Mouse (Mus musculus) cerebellum, adult (tissue): Measurements from ENCODE around the gene Bcan.
A peak's percentile ranks its signal among the peaks of the same experiment; 100 is the strongest.

Experiments
- ATAC-seq: cut with Nextera tagmentation; 2 replicates; pipeline ENCODE4 v1.9.2; 2017; ENCODE audit warnings: mild to moderate bottlenecking, moderate library complexity, mixed read lengths; ENCODE audit not compliant: insufficient number of reproducible peaks, low FRiP score, low TSS enrichment

Gene Bcan

DNA sequence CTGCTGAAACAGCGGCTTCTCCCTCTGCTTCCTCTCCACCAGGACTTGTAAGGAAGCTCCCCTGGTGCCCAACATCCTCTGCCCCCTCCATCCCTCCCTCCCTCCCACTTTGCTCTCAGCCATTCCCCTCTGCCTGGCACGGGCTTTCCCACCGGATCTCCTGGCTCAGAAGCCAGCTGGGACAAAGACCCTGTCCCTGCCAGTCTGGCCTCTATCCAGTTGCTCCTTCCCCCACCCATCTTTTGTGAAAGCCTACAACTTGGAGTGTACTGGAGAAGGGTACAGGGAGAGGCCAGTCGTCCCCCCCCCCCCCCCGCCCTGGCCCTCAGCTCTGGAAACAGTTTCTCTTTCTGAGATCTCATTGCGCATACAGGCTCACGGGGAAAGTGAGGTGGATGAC, 1.3 kb downstream of the Bcan start:
- ATAC-seq, result no peak

DNA sequence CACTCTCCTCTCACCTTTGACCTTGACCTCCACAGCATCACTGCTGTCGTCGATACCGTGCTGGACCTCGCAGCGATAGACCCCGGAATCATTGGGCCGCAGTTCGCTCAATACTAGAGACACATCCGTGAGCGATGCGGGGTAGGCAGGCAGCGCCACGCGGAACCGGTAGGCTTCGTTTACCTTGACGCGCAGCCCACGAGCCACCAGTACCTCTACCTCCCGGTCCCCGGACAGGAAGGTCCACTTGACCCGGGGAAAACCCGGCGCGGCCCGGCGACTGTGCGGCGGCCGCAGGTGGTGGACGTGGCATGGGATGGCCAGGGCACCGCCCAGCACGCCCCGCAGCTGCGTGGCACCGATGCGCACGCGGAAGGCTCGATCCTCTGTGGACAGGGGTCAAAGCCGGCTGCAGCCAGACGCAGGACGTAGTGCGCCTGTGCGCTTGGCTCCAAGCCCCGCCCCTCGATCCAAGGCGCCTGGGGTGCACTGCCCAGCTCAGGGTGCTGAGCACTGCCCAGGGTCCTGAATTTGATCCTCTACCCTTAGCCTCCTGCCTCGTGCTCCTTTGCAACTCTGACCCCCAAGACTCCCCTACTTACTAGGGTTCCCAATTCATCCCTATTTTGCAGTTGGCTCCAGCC, 2.9 kb downstream of the Bcan start:
- ATAC-seq, result no peak

GRCm38 (mm10) chr3:87996401-87996800, 3.6 kb downstream of the Bcan start:
- ATAC-seq, result no peak

DNA sequence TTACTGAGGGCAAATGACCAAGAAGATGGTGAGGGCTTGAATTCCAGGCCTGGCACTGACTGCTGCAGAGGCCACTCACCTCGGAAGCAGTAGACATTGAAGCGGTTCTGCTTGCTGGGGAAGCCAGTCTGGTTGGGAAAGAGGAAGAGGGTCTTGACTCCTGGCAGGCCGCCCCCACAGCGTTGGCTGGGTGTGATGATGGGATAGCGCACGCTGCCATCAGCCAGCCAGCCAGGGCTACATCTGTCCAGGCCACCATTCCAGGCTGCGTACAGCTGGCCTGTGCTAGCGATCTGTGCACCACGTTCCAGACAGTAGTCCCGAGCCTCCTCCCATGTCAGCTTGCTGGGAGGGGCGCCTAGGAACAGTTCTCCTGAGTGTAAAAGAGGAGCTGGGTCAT, 4.7 kb downstream of the Bcan start:
- ATAC-seq, result no peak

DNA sequence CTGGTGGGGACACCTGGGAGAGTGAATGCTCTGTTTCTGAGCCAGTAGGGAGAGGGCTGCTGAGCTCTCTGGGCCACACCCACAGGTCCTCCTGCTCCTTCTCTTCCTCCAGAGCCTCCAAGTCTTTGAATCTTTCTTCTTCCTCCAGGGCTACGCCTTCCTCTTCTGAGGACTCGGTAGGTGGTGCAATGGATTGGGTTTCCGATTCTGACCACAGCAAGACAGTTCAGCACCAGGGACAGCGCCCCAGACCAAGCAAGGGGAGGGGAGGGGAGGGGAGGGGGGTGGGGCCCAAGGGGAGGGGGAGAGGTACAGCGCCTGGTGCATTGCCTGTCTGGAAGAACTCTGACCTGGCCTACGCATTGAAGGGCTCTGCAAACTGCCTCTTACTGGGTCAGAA, 6.6 kb downstream of the Bcan start:
- no peak for ATAC-seq

DNA sequence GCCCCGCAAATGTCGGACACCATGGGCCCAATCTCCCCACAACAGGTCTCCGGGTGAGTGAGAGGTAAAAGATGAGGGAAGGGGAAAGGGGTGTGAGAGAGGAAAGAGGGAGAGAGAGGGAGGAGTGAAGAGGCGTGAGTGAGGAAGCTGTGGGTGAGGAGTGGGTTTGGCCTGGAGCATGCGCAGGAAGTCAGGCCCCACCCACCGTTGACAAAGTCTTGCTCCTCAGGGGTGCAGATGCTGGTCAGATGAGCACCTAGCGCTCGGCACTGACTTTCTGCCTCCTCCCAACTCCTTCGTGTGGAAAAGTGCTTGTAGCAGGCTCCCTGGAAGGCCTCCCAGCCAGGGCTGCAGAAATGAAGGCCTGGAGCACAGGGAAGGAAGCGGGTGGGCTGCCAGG, 10.1 kb downstream of the Bcan start:
- no peak for ATAC-seq

DNA sequence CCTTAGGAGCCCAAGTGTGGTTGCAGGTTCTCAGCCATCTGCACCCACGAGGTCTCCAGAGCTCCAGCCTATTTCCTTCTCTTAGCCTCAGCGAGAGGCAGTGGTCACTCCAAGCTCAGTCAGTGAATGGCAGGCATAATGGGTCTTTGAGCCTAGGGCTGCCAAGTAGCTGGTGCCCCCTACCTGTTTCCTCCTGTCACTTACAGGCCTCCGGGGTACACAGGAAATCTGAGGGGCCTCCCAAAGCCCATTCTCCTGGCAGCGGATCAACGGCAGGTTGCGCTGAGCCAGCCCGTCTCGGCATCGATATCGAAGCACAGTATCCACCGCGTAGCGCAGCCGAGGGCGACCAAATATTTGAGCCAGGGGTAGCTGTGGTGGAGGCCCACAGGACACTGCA, 12.0 kb downstream of the Bcan start:
- ATAC-seq, result no peak

GRCm38 (mm10) chr3:87987633-87988032, 12.4 kb downstream of the Bcan start:
- ATAC-seq, result no peak

DNA sequence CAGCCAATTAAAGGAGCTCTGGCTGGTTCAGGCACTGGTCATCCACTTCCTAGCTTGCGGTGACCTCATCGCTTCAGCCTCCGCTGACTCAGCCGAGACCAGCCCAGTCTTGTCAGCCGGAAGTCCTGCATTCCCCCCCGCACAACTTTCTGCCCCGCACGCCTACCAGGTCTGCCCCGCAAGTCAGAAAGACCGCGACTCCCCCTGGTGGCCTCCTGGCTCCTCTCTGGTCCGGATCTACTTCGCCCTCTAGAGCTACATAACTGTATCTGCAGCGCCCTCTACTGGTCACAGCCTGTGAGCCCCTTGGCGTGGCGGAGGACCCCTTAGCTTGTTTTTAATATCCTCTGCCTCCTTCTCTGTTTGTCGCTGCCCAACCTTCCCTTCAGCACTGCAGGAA, 13.2 kb downstream of the Bcan start:
- ATAC-seq, result peak; percentile 74

DNA sequence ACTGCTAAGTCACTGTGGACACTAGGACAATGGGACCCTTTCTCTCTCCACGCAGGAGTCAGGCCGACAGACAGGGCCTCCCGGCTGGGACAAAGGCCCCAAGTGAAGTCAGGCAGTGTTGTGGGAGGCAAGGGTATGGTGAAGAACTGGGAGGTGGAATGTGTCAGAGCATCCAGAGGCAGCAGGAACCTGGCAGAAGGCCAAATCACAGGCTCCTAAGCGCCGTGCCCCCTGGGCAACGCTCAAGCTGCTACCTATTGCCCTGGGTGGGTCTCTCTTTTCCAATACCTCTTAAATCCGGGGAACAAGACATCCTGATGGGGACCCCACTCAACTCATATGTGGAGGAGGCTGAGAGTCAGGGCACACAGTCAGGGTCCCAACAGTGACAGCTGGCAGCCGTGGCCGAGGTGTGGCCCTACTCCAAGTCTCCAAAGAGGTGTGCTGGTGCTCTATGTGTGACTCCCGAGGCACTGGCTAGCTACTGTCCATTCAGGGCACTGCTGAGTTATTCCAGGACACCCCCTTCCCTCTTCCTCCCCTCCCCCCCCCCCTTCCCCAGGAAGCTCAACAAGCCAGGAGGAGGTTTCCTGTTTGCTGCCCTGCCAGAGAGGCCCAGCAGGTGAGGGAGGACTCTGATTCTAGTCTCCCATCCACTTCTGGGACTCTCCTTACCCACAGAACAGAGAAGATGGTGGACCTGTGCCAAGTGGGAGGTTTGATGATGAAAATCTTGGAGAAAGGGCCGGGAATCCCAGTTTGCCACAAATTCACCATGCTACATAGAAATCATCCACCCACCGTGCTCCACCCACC, 14.3 kb downstream of the Bcan start:
- ATAC-seq, result no peak

- no peak for ATAC-seq
Measured at GRCm38 (mm10) chr3:87984094-87984493, 15.9 kb downstream of the Bcan start.

- no peak for ATAC-seq
Measured at GRCm38 (mm10) chr3:87983627-87984026, 16.4 kb downstream of the Bcan start.

GRCm38 (mm10) chr3:87982836-87983601, 17.0 kb downstream of the Bcan start:
- ATAC-seq, result no peak

DNA sequence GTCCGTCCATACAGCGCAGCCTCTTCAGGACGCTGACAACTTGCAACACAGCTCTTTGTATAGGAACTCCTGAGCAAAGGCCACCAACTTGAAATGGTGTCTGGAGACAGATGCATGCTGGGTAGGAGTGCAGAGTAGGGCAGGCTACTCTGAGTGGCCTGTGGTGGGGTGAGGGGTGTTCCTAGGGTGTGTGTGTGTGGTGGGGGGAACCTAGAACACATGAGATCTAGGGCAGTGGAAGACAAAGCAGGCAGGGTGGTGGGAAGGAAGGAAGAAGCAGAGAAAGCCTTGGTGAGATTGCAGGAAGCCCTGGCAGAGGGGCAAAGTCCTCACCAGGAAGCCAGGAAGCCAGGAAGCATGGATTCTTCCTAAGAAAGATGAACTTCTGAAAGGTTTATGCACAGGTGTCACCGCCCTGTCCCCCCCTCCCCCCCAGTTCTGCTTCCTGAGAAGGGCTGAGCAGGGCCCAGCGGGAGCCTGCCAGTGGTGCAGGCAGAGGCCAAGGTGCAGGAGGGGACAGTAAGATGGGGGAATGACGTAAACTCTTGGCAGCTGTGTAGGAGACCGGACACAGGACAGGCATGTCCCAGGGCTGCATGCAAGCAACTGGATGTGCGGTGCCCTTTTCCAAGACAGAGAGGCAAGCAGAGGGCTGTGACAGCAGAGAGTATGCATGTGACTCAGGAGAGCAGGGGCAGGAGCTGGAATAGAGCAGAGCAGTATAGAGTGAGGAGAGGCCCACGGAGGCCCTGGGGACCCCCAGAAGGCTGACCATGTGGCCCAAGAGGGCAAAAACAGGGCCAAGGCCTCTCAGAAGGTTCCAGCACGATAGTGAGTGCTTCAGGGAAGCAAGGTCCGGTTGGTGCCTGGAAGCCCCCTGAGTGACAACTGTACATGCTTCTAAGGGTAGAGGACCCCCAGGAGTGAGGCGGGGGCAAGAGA, 17.9 kb downstream of the Bcan start:
- no peak for ATAC-seq

- ATAC-seq, result no peak
Measured at GRCm38 (mm10) chr3:87981214-87981760, 18.7 kb downstream of the Bcan start.

DNA sequence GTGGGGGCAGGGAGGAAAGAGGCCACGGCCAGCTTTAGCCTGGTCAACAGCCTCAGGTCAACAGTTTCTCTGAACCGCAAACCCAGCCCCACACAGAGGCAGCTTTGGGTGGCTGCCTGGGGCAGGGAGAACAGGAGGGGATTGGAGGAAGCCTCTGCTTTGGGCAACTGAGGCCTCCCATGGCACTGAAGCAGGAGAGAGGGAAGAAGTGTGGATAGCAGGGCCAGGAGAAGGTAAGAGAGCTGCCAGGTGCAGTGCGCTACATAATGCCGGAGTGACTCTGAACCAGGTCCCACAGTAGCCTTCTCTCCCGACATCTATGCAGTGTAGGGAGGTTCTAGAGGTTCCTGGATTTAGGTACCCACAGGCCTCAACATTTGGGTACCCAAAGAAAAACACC, 19.3 kb downstream of the Bcan start:
- ATAC-seq, result no peak

- ATAC-seq, result no peak
Measured at GRCm38 (mm10) chr3:87980085-87980484, 19.9 kb downstream of the Bcan start.

DNA sequence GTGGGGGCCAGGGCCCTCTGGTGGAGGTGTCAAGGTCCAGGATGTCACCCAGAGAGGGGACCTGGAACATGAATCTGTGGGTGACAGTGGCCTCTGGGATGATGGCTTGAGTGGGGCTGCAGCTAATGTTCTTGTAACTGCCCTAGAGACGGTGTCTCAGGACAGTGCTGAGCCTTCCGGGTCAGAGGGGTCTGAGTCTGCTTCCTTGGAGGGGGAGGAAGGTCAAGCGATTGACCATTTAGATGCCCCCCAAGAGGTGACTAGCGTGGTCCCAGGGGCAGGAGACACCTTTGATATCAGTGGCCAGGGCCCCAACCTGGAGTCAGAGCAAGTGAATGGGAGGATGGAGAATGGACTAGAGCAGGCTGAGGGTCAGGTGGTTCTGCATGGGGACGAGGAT, 20.5 kb downstream of the Bcan start:
- ATAC-seq, result no peak

GRCm38 (mm10) chr3:87974381-87974987, 25.5 kb downstream of the Bcan start:
- ATAC-seq, result no peak
